Mouse (Mus musculus) granulocyte monocyte progenitor cell, adult 5-6 weeks (primary cell): ENCODE data around the gene Cntfr. TPM values are rescaled to one million over a fixed set of nuclear protein-coding genes. Genes with fewer than 3 reads are reported as not detected.

Experiments
- ATAC-seq: replicated peaks from 2 replicates; pipeline ENCODE4 v1.8.0; 2016; ENCODE audit warnings: mild to moderate bottlenecking, moderate TSS enrichment, inconsistent platforms; ENCODE audit not compliant: poor library complexity, severe bottlenecking
- total RNA-seq, 2 experiments: library from RNA; stranded (forward) in 1 of 2; stranded (reverse) in 1 of 2; fragments of 200-712, 200-1000 nt in 1 of 2; fragments of >200 nt in 1 of 2; fragmentation: Nextera tagmentation in 1 of 2; gene quantifications; 2 replicates each; pipeline ENCODE4 v1.2.3; 2014 to 2017

Cntfr gene
- total RNA-seq, 2 experiments from 2014 or later = not detected

DNA sequence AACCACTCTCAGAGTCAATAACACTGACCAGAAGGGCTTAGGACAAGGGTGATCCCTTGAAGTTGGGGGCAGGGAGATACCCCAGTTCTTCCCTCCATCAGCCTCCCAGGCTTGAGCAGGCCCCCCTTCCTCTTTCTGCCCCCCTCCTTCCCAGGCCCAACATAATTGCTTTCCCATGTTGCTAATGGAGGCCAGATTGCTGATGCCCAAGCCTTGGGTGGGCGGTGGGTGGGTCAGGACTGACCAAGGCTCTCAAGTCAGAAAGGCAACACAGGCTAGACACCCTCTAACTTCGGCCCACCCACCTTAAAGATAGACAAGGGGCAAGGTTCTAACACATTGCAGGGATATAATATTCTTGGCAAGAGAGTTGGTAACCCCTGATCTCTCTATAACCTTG is 41.4 kb downstream of the Cntfr start:
- ATAC-seq = no peak

DNA sequence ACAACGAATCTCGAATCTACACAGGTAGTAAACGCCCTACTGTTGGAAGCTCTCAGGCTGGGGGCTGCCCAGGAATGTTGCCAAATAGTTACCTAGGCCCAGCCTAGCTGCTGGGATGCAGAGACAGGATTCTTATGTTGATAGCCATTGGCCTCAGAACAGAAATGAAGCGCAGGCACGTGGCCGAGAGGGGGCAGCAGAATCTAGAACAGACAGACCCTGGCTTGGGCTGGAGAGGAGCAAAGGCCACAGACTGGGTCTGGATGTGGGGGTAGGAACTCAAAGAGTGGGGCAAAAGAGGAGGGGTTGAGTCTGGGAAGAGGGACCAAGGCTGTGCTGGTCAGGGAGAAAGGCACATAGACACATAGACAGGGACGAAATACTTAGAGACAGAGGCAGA is 42.7 kb downstream of the Cntfr start:
- 0 out of 2 replicates have a peak, but pooled peaks have one; percentile 54 for ATAC-seq

DNA sequence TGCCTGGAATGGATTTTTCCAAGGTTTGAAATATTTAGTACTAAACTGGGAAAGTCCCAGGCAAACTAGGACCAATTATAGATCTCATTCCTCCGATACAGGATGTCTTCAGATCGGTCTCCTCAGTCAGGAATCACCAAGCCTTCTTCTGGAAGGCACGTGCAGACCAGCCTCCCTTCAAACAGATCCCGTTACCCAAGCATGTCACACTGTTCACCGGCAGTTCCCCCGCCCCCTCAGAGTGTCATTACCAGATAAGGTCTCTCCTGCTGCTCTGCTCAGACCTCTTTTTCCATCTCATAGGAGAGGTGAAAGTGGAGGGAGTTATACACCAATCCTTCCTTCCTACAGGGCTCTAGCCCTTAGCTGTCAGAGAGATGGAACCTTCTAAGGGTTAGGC is 43.2 kb downstream of the Cntfr start:
- no peak for ATAC-seq

DNA sequence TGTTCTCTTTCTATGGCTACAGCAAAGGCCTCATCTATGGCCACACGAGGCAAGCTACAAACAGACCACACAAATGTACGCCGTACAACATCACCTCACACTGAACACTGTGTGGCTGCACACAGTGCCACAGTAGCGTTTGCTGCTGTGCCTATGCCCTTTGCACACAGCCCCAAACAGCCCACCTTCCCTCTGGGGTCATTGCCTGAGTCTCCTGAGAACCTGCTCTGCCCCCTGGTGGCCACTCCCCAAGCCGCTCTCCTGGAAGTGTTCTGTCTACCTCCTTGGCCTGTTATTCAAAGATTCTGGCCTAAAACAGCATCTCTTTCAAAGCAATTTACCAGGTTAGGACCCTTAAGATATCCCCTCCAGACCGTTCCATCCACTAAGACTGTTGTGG is 43.6 kb downstream of the Cntfr start:
- peak; percentile 90 for ATAC-seq

DNA sequence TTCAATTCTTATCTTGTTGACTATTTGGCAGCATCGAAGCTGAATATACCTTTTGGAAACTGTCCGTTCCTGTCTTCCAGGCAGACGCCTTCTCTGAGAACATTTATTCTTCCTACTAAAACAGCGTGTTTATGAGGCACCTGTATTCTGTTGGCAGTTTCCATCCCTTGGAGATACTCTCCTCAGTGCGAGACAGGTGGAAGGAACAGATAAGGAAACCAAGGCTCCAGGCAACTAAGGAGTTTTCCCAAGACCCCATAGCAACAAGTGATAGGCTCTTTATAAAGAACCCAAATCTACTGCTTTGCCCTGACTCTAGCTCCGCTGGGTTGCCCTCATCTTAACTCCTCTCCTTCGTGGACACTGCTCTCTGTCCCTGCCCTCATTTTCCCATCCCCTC is 48.3 kb downstream of the Cntfr start:
- no peak for ATAC-seq

DNA sequence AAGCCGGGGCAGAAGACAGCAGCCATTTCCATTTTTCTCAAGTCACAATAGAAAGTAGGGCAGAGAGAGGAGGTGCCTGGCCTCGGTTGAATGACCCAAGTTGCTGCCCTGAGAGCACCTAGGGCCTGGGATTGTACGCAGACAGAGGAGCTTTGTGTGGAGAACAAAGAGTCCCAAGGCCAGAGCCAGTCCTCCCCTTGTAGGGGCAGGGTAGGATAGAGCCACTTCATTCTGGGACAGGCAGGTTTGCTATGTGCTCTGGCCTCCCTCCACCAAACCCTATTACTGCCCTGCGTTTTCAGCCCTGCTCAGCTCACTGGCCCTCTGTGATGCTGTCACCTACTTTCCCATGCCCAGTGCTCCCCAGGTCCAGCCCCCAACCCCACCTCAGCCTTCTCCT is 48.7 kb downstream of the Cntfr start:
- no peak for ATAC-seq

DNA sequence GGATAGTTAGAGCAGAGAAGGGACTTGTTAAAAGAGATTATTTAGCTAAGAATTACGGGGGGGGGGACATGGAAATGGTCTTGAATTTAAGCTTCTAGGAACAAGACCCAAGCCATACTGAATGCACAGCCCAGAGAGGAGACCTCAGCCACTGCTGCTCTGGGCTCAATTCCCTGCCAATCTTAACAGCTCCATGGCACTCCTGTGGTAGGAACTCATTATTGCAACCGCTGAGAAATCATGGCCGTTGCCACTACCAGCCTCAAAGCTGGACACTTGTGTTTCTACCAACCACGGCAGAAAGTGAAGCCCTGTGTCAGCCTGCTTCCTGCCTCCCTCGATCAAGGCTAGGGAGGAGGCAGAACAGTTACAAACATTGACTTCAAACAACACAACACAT is 51.4 kb downstream of the Cntfr start:
- peak; percentile 74; the same call in 1 of the 2 replicates for ATAC-seq

DNA sequence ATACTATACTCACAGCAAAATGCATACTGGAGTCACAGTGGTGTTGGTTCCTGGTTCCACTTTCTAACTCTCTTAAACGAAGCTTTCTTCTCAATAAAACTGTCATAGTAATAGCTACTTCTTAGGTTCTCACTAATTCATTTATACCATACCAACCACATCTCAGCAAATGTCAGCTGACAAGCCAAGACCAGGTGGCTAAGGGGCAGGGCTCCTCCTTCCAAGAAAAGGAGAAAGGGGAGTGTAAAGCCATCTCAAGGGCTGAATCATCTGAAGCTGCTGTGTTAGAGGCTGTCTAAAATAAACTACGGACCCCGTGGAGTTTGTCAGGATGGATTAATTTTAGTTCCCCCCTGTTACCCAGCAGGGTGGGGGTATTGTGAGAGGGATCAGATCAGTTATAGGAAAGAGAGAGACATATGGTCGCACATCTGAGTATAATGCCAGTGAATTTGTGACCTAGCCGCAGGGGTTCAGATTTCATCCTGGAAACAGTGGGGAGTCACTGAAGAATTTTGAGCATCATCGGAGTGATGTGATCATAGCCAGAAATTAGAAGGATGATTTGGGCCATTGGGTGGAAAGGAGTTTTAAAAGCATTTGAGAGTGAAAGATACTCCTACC is 55.6 kb downstream of the Cntfr start:
- no peak for ATAC-seq

DNA sequence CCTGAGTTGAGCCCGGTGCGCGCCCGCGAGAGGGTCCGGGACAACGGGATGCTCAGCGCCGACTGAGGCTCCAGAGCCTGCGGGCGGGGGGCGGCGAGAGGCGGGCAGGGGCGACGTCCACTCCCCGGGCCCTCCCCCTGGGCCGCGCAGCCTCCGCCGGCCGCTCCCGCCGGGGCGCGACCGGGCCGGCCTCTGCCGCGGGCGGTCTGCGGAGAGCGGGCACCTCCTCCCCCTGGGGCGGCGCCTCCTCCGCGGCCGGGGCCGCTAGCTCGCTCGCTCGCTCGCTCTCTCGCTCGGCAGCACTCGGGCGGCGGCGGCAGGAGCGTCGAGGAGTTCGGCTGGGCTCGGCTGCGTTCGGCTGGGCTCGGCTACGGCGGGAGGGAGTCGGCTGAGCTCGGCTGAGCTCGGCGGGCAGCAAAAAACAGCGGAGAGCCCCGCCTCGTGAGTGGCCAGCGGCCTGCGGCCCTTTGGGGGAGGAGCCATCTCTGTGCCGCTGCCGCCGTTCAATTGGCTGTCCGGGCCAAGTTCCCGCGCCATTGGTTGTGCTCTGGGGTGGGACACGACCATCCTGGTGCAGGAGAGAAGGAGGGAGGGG is 56.9 kb downstream of the Cntfr start, which contains the start of gene Enho:
TSS of gene Enho (minus strand) at position 412 of the 595 bp plus-strand sequence.
- ATAC-seq = peak; percentile 97

DNA sequence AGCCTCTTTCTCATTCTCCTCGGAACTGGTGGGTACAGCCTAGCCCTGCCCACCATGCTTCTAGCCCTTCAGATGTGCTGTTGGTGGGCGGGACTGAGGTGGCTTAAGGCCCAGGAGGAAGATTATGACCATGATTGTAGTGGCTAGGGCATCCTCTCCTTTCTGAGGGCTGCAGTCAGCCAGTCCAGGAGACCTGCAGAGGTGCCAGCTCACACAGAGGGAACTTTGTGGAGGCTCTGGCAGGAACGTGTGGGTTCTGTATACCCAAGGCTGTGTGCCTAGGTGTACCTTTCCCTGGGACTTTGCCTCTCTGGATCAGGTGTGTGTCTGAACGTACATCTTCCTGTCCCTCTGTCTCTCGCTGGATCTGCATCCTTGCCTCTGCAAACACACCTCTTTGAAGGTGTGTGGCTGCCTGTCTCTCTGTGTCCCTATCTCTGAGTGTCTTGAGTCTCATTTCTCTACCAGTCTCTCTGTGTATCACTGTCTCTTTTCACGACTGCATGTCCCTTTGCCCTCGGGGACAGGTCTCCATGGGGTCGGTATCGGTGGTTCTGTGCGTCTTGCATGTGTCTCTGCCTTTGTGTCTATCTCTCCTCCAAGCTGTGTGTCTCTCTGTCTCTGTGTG is 57.6 kb downstream of the Cntfr start:
- no peak for ATAC-seq

DNA sequence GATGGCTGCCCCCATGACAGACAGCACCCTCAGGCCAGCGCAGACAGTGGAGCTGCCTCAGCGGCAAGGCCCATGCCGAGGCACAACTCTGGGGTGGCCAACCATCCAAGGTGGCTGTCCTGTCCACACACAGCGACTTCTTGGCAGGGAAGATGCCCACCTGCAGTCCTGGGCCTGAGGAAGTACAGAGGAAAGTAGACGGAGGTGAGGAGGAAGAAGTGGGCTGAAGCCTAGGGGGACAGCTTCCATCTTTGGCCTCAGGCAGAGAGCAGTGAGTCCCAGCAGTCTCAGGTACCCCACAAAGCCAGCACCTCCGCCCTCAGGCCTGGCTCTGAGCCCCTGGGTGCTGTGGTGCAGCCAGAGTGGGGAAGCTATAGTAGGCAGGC is 58.1 kb downstream of the Cntfr start:
- ATAC-seq = no peak

DNA sequence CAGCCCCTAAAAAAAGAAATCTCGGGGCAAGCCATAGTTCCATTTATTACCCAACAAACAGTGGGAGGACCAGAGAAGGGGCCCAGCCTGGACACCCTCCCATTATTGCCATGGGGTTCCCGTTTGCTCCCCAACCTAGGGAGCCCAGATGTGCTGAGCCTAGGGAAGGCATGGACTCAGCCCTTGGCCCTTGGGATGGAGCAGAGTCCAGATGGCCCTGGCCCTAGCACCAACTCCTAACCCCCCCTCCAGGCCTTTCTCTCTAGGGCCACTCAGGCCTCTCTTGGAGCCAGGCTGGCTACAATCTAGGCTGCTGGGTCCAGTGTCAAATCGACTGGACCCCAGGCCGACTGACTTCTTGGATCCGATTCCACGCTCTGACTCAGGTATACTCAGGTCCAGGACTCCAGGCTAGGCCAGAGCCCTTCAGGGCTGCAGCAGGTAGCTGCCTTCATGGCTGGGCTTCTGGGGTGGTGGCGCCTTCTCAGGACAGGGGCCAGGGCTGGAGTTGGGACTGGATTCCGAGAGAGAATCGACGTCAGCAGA is 58.6 kb downstream of the Cntfr start:
- no peak for ATAC-seq

DNA sequence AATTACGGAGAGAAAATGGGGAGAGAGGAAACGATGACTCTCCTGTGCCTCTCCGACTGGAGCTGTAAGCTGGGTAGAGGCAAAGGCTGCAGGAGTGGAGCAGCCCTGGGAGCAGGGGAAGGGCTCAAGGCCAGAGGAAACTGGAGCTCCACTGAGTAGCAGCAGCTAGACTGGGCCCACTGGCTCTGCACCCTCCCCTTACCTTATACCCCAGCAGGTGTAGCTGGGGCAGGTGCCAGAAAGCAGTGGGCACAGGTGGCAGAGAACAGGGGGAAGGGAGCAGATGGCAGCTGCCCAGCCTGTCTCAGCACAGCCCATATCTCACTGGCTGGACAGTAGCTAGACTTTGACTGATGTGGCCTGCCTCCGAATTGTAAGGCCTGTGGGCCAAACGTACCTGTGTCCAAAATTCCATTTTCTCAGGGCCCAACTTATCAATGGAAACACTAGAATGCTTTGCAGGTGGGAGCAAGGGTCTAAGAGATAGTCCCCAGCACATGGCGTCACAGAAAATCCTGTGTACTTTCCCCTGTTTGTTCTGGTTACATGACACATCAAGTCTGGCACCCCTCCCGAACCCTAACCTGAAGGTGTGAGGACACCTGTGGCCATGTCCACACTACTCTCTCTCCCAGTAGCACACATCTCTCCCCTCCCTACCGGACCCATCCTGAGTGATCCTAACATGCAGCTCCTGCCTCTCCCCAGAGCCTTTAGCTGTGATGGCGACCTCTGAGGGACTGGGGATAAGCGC is 59.8 kb downstream of the Cntfr start:
- no peak for ATAC-seq

DNA sequence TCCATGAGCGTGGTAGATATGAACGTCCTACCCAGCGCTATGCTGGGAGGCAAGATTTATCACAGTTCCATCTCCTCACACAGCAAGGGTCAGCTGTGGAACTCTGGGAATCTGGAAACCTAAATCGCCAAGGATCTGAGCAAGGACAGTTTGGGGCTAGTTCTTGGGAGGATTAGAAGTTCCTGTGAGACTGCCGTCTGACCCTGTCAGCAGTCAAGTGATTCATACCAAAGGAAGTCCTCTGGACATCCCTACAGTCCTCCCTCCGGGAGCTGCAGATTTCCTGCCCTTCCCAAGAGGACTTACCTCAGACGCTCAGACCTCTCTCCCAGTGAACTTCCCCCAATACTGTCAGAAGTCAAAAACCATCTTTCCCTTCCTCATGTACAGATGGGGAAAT is 60.5 kb downstream of the Cntfr start:
- no peak for ATAC-seq

DNA sequence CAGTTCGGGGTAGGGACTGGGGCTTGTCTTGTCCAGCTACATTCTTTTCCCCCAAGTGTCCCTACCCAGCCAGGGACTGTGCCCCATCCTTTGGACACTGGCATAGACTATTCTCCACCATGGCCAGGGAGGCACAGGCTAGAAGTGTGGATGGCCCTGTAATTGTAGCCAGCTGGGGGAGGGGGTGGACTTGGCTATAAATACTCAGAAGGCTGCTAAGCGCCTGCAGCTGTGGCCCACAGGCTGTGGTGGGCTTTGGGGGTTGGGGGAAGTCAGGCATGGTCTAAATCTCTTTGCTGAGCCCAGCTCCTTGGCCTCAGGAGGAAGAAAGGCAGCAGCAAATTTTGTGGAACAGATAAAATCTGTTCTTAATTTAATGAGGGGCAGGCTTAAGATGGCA is 61.0 kb downstream of the Cntfr start:
- ATAC-seq = no peak

DNA sequence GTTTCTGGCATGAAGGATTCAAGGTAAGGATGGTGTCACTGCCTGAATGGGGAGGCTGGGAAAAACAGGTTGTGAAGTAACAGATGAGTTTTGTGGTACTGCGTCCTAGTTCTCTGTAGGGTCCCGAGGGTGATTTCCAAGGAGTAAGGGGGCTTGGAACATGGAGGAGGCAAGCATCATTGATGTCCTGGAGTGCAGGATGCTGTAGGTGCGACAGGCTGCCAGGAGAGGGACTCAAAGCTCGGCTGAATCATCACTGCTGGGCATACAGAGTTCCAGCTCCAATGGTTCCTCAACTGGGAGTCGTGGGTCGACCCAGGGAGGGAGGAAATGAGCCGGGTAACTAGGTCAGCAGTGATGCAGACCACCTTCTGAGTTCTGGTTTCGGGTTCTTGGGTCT is 61.7 kb downstream of the Cntfr start:
- ATAC-seq = no peak

DNA sequence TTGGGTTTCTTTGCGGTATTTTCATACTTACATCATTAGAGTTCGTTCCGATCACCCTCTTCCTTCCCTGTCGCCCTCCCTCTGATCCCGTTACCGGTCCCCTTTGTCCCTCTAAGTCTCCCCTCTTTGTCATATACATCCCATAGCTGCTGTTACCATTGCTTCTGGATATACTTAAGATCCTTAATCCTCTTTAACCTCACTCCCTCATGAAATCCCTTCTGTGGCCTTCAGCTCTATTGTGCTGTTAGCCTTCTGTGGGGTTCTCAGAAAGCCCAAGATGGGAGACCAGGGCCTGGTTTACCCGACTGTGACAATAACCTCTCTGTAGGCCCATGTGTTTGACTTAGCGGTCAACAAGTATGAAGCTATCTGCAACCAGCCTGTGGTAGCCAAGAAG is 62.3 kb downstream of the Cntfr start:
- ATAC-seq = no peak

DNA sequence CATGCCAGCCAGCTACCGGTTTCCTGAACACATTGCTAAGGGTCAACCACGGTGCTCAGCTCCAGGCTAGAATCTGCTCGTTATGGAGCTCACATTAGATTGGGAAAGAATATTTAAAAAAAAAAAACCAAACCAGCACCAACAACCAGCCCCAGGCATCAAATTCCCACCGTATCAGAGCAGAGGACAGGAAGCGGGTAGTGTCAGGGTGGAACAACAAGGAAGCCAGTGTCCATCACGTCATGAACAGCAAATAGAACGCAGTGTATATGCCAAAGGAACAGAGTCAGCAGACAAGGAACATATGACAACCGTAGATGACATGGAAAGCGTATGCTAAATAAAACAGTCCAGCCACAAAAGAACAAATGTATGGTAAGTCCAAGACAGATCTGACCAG is 63.9 kb downstream of the Cntfr start:
- ATAC-seq = no peak

DNA sequence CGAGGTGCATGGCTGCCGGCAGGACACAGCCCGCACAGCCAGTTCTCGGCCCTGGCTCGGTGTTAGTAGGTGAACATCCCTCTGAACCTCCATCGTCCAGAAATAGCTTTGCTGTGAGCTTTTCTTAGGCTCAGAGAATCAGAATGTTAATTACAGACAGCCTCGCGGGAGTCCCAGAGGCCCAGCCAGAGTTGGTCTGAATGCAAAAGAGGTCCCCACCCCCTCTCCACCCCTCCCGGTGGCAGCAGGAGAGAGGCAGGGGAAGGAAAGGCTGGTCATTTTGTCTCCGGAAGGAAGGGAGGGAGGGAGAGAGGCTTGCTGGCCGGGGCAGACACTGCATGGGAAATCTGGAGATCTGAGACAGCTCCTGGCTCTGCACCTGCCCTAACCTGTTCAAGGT is 65.5 kb downstream of the Cntfr start:
- ATAC-seq = no peak

DNA sequence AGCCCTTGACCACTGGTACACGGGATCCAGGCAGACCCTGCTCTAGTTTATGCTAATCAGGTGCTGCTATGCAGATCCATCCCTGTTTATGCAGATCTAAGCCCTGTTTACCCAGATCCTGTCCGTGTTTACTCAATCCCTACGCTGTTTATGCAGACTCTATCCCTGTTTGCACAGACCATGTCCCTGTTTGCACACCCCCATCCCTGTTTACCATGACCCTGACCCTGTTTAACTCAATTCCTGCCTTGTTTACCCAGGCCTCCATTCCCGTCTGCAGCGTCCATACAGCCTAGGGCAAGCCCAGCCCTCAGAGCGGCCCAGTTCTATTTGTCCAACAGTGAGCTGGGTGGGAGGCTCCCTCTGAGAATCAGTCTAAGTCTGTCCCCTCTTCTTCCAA is 66.7 kb downstream of the Cntfr start:
- no peak for ATAC-seq
